Comparison of ENCODE assay signal across 8 mouse cellular contexts in the genomic region with DNA sequence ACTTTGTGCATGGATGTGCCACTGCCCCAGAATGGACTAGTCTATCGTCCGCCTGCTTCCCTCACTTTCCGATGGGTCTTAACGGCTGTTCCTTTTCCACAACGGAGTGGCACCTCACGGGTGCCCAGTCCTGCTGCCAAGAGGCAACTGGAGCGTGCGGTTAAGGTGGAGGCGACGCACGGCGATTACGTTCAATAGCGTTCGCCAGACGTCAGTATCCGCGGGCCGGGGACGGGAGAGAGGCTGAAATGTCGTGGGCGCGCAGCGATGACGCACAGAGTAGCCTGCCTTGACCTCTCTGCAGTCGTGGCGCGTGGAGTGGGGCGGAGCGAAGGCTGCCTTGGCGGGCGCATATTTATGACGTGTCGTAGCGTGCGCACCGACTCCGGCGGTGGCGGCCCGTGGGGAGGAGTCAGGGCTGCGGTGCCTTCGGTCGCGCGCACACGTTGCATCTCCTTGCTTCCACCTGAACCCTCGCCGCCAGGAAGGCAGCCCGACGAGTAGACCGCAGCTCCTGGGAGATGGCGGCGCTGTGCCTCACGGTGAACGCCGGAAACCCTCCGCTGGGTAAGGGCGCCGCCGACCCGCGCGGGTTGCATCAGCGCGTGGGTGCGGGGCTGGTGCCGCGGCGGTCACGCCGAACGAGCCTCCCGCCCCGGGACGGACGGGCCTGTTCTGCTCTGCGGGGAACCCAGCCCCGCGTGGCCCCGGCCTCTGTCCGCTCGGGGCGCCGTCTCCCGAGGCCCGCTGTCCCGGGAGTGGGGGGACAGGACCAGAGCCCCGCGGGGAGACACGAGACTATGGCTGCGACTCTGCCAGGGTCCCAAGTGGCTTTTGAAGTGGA. TPM values are rescaled to one million over a fixed set of nuclear protein-coding genes. Genes with fewer than 3 reads are reported as not detected.
DNase-seq lines count a peak whose midpoint lies in the region; ATAC-seq and TF ChIP-seq lines count a peak whose summit lies in the region.

TSS of gene Eprs (plus strand) at position 368 of the 844 bp plus-strand sequence.

- no peaks in the 10 kb centered on the region for H3K9me3 ChIP-seq in ES-E14 (ENCODE audit: control insufficient read depth, insufficient read depth, low read depth, low read length)
- H3K9me3 ChIP-seq in forebrain, embryonic 15.5 days, result no peaks in the 10 kb centered on the region

- peak; percentile 84 for TF ChIP-seq POLR2A in lung, adult 2 months (IDR thresholded peaks at IDR 0.05; ENCODE audit: borderline replicate concordance, extremely low read depth, low read depth, low read length)

- H3K27me3 ChIP-seq in forebrain, embryonic 15.5 days, result no peaks in the 10 kb centered on the region

- H3K27ac ChIP-seq in ES-E14 (ENCODE audit: insufficient read depth, low read depth, low read length, poor library complexity, severe bottlenecking), result peak within 1 kb of the TSS; percentile 65
- H3K27ac ChIP-seq in forebrain, embryonic 15.5 days (replicated peaks), result peak within 1 kb of the TSS; percentile 93

- intact Hi-C loops in heart, postnatal 25 days (cut with DNase I), result loop anchor here (2.0 kb wide), 1 partner anchor 32 kb away; no protein-coding TSS in a partner anchor

- ATAC-seq in forebrain, embryonic 15.5 days (replicated peaks), result peak; percentile 98
- peak; percentile 97 for ATAC-seq in neutrophil, adult 5-6 weeks (ENCODE audit: extremely low read depth, insufficient number of reproducible peaks, low FRiP score, poor library complexity, severe bottlenecking)

- no peak for TF ChIP-seq CTCF in lung, adult 2 months (IDR thresholded peaks at IDR 0.05; ENCODE audit: insufficient read depth, low read length)

- H3K9ac ChIP-seq in ES-E14 (ENCODE audit: insufficient read depth, low read depth, low read length, poor library complexity, severe bottlenecking), result peak within 1 kb of the TSS; percentile 93
- peak within 1 kb of the TSS; percentile 79 for H3K9ac ChIP-seq in forebrain, embryonic 15.5 days (replicated peaks)

- DNase-seq in ES-E14 (ENCODE audit: low read depth, low spot score), result peak; percentile 97
- peak; percentile 99 for DNase-seq in cerebellum, adult 11-12 months
- peak; percentile 98 for DNase-seq in heart, postnatal 25 days (ENCODE audit: low spot score)
- DNase-seq in layer of hippocampus, adult 18-20 months (ENCODE audit: low spot score in 2 of 2), result peak; percentile 99
- DNase-seq in lung, adult 2 months, result peak; percentile 98
- peak; percentile 98 for DNase-seq in thymus, adult 18-20 months

- no peaks in the 10 kb centered on the region for H3K36me3 ChIP-seq in ES-E14 (ENCODE audit: control insufficient read depth, insufficient read depth, low read length, poor library complexity, severe bottlenecking)
- H3K36me3 ChIP-seq in forebrain, embryonic 15.5 days, result peaks cover 4% of the 10 kb centered on the region; the same call in 1 of the 2 replicates

- H3K4me1 ChIP-seq in ES-E14 (ENCODE audit: control insufficient read depth in 2 of 2, insufficient read depth in 2 of 2, low read length in 2 of 2, poor library complexity in 1 of 2), result peaks cover 0 to 5% of the 10 kb centered on the region in 2 experiments; a peak in 1 of 4 replicates
- H3K4me1 ChIP-seq in forebrain, embryonic 15.5 days, result peaks cover 28% of the 10 kb centered on the region
- peaks cover 4% of the 10 kb centered on the region; the same call in 1 of the 2 replicates for H3K4me1 ChIP-seq in lung, adult 2 months (ENCODE audit: control insufficient read depth, insufficient read depth, low read length)

- peak within 1 kb of the TSS; percentile 65 for H3K4me2 ChIP-seq in forebrain, embryonic 15.5 days (replicated peaks)

- peak within 1 kb of the TSS; percentile 89 to 92 for H3K4me3 ChIP-seq in ES-E14 (ENCODE audit: insufficient read depth in 1 of 2, low read depth in 1 of 2, low read length in 2 of 2, poor library complexity in 1 of 2, severe bottlenecking in 1 of 2)
- peak within 1 kb of the TSS; percentile 85 for H3K4me3 ChIP-seq in forebrain, embryonic 15.5 days
- H3K4me3 ChIP-seq in lung, adult 2 months (replicated peaks; ENCODE audit: extremely low read depth, low read depth, low read length), result peak within 1 kb of the TSS; percentile 70

- in situ Hi-C loops in ES-E14 (cut with MboI; ENCODE audit: low sequenced_read_pairs in 2 of 2, unreplicated experiment in 2 of 2), result no loop called here

- WGBS in forebrain, embryonic 15.5 days, result 1% methylated on average over 78 of the region's 92 CpGs
- WGBS in lung, adult 2 months, result under 1% methylated on average over 92 of the region's 92 CpGs

TF ChIP-seq in ES-E14, 5 proteins besides CTCF, POLR2A, EP300 and RAD21:
- peak; percentile 85 for TF ChIP-seq HCFC1 (IDR thresholded peaks at IDR 0.05; ENCODE audit: borderline replicate concordance, insufficient read depth, low read length)
- no peak for TF ChIP-seq ZC3H11A (IDR thresholded peaks at IDR 0.05; ENCODE audit: borderline replicate concordance, low read depth, low read length)

RNA-seq across cellular contexts. Expression of gene Eprs, which starts in this region (rescaled TPM):
- total RNA-seq in ES-E14 (2012; rRNA removed), result 173 and 201 TPM in 2 replicates
- polyA plus RNA-seq in forebrain, embryonic 15.5 days (2015; fragmentation: Nextera tagmentation; extraction: Ambion mirVana), result 144 and 150 TPM in 2 replicates
- total RNA-seq in heart, postnatal 25 days (2021), result 10 to 100 TPM; 76.0 to 80.9 TPM
- total RNA-seq in layer of hippocampus, adult 18-20 months (2021), result 10 to 100 TPM; 65.4 to 65.9 TPM
- 6.1 and 10.7 TPM in 2 replicates for polyA plus RNA-seq in lung, adult 2 months (2012; rRNA removed)
- 70.6 and 73.8 TPM in 2 replicates for total RNA-seq in neutrophil, adult 5-6 weeks (2017)

Comparison
In these comparisons a context has a peak if more than half of its experiments do, and no peak if none do; other contexts are left out.
1. Peak in every context shown above with its lines: DNase-seq, ATAC-seq, H3K4me3 ChIP-seq and H3K27ac ChIP-seq.
2. RNA of gene Eprs (polyA plus RNA-seq): 144 to 150 TPM in forebrain, embryonic 15.5 days; 6.1 to 10.7 TPM in lung, adult 2 months; every median in the first group is over 10 times any median in the second.